Mouse (Mus musculus) neural tube, embryonic 11.5 days (tissue): ENCODE data around the gene Nos1. TPM values are rescaled to one million over a fixed set of nuclear protein-coding genes. Genes with fewer than 3 reads are reported as not detected.
A peak's percentile ranks its signal among the peaks of the same experiment; 100 is the strongest.

Experiments used
- ATAC-seq: fragments of 200-750 bp; cut with Nextera tagmentation; 2 replicates; pipeline ENCODE4 v1.8.0; 2017; ENCODE audit warnings: moderate number of reproducible peaks, mild to moderate bottlenecking, moderate TSS enrichment, moderate library complexity; ENCODE audit not compliant: insufficient read depth, low FRiP score, low TSS enrichment
- DNase-seq: peaks from one replicate; pipeline ENCODE4 v3.0.0-alpha.2; 2015; ENCODE audit warnings: low spot score
- H3K27ac ChIP-seq: fragments of 300-500 bp; sonication (generic); 2 replicates; pipeline ENCODE4 v1.5.1; 2014; ENCODE audit warnings: low read depth, mild to moderate bottlenecking, low read length
- H3K27me3 ChIP-seq: fragments of 300-500 bp; sonication (generic); 2 replicates; pipeline ENCODE4 v1.6.1; 2014; ENCODE audit warnings: mild to moderate bottlenecking, low read length, mixed read lengths; ENCODE audit not compliant: control insufficient read depth, insufficient read depth
- H3K36me3 ChIP-seq: fragments of 300-500 bp; sonication (generic); 2 replicates; pipeline ENCODE4 v1.6.1; 2014; ENCODE audit warnings: mild to moderate bottlenecking, low read length, moderate library complexity, mixed read lengths; ENCODE audit not compliant: control insufficient read depth, insufficient read depth
- H3K4me1 ChIP-seq: fragments of 300-500 bp; sonication (generic); 2 replicates; pipeline ENCODE4 v1.6.1; 2014; ENCODE audit warnings: low read length, mixed read lengths; ENCODE audit not compliant: control insufficient read depth, insufficient read depth
- H3K4me2 ChIP-seq: fragments of 300-500 bp; sonication (generic); 2 replicates; pipeline ENCODE4 v1.6.1; 2014; ENCODE audit warnings: low read depth, mild to moderate bottlenecking, moderate library complexity
- H3K4me3 ChIP-seq: fragments of 300-500 bp; sonication (generic); 2 replicates; pipeline ENCODE4 v1.5.1; 2014; ENCODE audit warnings: low read depth, low read length
- H3K9ac ChIP-seq: fragments of 300-500 bp; sonication (generic); 2 replicates; pipeline ENCODE4 v1.6.1; 2014; ENCODE audit warnings: mild to moderate bottlenecking, low read length
- H3K9me3 ChIP-seq: fragments of 300-500 bp; sonication (generic); 2 replicates; pipeline ENCODE4 v1.6.1; 2016; ENCODE audit warnings: low read length; ENCODE audit not compliant: control insufficient read depth
- WGBS: fragments of 180-500 bp; shearing (Covaris S2); extraction: QIAGEN DNeasy Blood & Tissue Kit; methylation state at CpG from one replicate; pipeline ENCODE4 v1.1.7; 2014; 5-methylcytosine and 5-hydroxymethylcytosine counted together
- polyA plus RNA-seq: library from polyadenylated mRNA; unstranded; fragments of >200 nt; fragmentation: Nextera tagmentation; extraction: Ambion mirVana; gene quantifications from 2 replicates; pipeline ENCODE4 v1.2.1, GENCODE M21; 2014

The Nos1 gene
- polyA plus RNA-seq, 1 experiment from 2014 or later = 0.70 TPM

DNA sequence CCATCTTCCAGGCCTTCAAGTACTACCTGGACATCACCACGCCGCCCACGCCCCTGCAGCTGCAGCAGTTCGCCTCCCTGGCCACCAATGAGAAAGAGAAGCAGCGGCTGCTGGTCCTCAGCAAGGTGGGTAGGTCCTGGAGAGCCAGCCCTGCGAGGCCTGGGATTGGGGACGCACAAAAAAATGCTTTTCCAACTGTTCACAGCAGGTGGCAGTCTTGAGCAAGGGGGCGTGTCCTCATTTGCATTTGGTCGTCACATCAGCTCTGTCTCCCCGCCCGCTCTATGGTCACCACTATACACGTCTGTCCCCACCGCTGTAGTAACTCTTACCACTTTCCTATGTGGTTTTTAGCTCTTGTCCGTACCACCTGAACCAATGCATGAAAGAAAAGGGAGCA lies 157.3 kb downstream of the Nos1 start:
- H3K4me3 ChIP-seq = peak overlapping the region; percentile 21; the same call in 1 of the 2 replicates
- peak overlapping the region; percentile 38 for H3K4me2 ChIP-seq
- no peaks in the 10 kb centered on the region for H3K4me1 ChIP-seq
- H3K27me3 ChIP-seq = no peaks in the 10 kb centered on the region
- H3K9ac ChIP-seq = no peak overlapping the region
- no peaks in the 10 kb centered on the region for H3K9me3 ChIP-seq
- 13% methylated on average over 14 of the region's 14 CpGs for WGBS
- no peaks in the 10 kb centered on the region for H3K36me3 ChIP-seq
- peak; percentile 82 for DNase-seq
- no peak for ATAC-seq
- H3K27ac ChIP-seq = no peak overlapping the region

DNA sequence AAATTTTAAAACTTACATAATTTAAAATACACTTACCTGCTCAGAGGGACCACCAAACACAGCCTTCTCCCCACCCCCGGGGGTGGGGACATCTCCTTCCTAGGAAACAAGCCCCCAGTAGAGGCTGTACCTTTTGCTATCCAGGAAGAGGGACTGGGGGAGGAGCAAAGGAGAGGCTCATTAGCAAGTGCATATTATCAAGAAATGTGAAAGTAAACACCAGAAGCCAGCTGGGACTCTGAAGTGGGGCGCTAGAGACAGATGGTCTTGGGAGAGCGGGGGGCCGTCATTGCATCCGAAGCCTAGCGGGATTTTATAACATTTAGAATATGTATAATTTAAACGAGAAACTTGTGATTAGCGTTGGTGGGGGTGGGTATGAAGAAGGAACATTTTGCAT lies 158.6 kb downstream of the Nos1 start:
- 86% methylated on average over 8 of the region's 8 CpGs for WGBS
- Histone ChIP-seq H3K4me1 (no peaks in the 10 kb centered on the region), H3K9ac (no peak overlapping the region), H3K4me2 (no peak overlapping the region), H3K9me3 (no peaks in the 10 kb centered on the region), H3K36me3 (no peaks in the 10 kb centered on the region), H3K27ac (no peak overlapping the region), H3K4me3 (no peak overlapping the region), H3K27me3 (no peaks in the 10 kb centered on the region)
- ATAC-seq (no peak), DNase-seq (no peak)

DNA sequence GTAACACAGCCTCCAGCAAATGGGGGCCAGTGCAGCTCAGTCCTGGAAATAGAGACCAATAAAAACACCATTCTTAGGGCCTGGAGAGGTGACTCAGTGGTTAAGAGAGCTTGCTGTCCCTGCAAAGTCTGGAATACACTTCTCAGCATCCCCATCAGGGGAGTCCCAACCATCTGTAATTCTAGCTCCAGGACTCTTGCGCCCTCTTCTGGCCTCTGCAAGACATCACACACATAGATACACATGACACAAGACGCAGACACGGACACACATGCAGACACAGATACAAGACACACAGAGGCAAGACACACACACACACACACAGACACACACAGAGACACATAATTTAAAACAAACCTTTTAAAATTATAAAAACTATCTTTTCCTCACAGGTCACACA lies 160.7 kb downstream of the Nos1 start:
- H3K4me2 ChIP-seq = no peak overlapping the region
- no peak overlapping the region for H3K4me3 ChIP-seq
- no peaks in the 10 kb centered on the region for H3K9me3 ChIP-seq
- H3K27me3 ChIP-seq = no peaks in the 10 kb centered on the region
- no peak overlapping the region for H3K9ac ChIP-seq
- no peaks in the 10 kb centered on the region for H3K36me3 ChIP-seq
- WGBS = 69% methylated on average over 3 of the region's 3 CpGs
- DNase-seq = no peak
- ATAC-seq = no peak
- no peaks in the 10 kb centered on the region for H3K4me1 ChIP-seq
- H3K27ac ChIP-seq = no peak overlapping the region

DNA sequence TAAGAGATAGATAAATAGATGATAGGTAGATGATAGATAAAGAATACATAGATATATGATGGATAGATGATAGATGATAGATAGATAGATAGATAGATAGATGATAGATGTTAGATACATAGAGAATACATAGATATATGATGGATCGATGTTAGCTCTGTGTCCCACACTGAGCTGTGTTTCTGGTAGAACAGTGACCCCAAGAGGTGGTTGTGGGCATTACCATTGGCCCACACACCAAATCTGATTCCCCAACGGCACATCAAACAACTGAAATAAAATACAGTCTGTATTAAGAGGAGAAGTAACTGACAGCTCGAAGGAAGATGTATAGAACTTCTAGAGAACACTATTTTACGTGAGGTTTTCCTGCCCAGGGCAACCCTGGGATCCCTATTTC lies 165.8 kb downstream of the Nos1 start:
- Histone ChIP-seq H3K4me1 (no peaks in the 10 kb centered on the region), H3K27me3 (no peaks in the 10 kb centered on the region), H3K4me2 (no peak overlapping the region), H3K4me3 (no peak overlapping the region), H3K9me3 (no peaks in the 10 kb centered on the region), H3K9ac (no peak overlapping the region), H3K27ac (no peak overlapping the region), H3K36me3 (no peaks in the 10 kb centered on the region)
- DNase-seq = peak; percentile 30
- ATAC-seq = no peak
- 43% methylated on average over 4 of the region's 4 CpGs for WGBS

DNA sequence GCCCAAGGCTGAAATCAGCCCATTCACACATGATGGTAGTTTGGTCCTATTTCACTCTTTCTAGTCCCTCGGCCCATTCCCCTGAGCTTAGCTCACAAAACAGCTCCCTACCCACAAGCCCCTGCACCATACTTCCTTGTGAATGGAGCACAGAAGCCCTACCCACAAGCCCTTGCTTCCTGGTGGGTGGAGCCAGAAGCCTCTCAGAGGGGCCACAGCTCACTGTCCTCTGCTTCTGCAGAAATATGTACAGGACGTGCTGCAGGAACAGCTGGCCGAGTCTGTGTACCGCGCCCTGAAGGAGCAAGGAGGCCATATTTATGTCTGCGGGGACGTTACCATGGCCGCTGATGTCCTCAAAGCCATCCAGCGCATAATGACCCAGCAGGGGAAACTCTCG lies 168.6 kb downstream of the Nos1 start:
- no peak for DNase-seq
- WGBS = 72% methylated on average over 10 of the region's 10 CpGs

DNA sequence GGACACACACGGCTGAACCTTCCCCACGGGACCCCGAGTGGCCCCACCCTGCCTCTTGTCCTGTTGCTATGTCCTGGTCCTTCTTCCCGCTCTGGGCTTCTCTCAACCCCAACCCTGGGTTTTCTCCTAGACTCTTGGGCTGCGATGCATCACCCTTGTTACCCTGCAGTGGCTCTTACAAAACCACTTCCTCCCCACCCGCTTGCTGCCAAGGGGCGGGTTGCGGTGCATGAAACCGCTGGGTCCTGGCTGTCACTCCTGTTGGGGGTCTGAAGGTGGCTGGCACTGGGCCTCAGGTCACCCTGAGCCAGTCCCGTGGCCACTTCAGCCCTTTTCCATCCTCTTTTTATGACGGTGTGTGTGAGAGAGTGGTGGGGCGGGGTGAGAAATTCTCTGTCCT lies 173.1 kb downstream of the Nos1 start:
- no peaks in the 10 kb centered on the region for H3K27me3 ChIP-seq
- H3K9ac ChIP-seq = no peak overlapping the region
- no peak overlapping the region for H3K4me3 ChIP-seq
- no peaks in the 10 kb centered on the region for H3K4me1 ChIP-seq
- H3K9me3 ChIP-seq = no peaks in the 10 kb centered on the region
- no peaks in the 10 kb centered on the region for H3K36me3 ChIP-seq
- ATAC-seq = no peak
- WGBS = 89% methylated on average over 12 of the region's 12 CpGs
- H3K27ac ChIP-seq = no peak overlapping the region
- no peak overlapping the region for H3K4me2 ChIP-seq
- no peak for DNase-seq

More for the DNA sequence above, 168.6 kb downstream of the Nos1 start:
- H3K36me3 ChIP-seq = no peaks in the 10 kb centered on the region
- H3K4me3 ChIP-seq = no peak overlapping the region
- no peak overlapping the region for H3K9ac ChIP-seq
- no peaks in the 10 kb centered on the region for H3K9me3 ChIP-seq
- no peak overlapping the region for H3K4me2 ChIP-seq
- no peaks in the 10 kb centered on the region for H3K4me1 ChIP-seq
- H3K27me3 ChIP-seq = no peaks in the 10 kb centered on the region
- H3K27ac ChIP-seq = no peak overlapping the region
- no peak for ATAC-seq

DNA sequence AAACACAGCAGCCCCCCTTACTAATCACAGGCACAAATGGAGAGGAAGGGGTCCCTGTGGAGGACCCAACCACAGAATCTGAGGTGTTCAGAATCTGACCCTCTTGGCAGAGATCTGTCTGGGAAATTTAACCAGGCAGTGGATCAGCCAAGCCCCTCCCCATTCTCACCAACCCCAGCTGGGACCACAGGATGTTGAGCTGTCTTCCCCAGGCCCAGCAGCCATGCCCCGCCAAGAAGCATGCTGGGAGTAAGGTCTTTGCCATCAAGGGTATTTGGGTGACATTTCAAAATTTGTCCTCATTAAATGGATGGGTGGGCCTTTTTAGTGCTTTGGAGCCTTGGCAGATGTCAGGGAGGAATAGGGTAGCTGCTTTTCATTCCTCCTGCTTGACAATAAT lies 173.6 kb downstream of the Nos1 start:
- Histone ChIP-seq H3K4me2 (no peak overlapping the region), H3K4me1 (no peaks in the 10 kb centered on the region), H3K27me3 (no peaks in the 10 kb centered on the region), H3K36me3 (no peaks in the 10 kb centered on the region), H3K9me3 (no peaks in the 10 kb centered on the region), H3K9ac (no peak overlapping the region), H3K4me3 (no peak overlapping the region), H3K27ac (no peak overlapping the region)
- 77% methylated on average over 1 of the region's 1 CpGs for WGBS
- no peak for DNase-seq
- ATAC-seq = no peak

DNA sequence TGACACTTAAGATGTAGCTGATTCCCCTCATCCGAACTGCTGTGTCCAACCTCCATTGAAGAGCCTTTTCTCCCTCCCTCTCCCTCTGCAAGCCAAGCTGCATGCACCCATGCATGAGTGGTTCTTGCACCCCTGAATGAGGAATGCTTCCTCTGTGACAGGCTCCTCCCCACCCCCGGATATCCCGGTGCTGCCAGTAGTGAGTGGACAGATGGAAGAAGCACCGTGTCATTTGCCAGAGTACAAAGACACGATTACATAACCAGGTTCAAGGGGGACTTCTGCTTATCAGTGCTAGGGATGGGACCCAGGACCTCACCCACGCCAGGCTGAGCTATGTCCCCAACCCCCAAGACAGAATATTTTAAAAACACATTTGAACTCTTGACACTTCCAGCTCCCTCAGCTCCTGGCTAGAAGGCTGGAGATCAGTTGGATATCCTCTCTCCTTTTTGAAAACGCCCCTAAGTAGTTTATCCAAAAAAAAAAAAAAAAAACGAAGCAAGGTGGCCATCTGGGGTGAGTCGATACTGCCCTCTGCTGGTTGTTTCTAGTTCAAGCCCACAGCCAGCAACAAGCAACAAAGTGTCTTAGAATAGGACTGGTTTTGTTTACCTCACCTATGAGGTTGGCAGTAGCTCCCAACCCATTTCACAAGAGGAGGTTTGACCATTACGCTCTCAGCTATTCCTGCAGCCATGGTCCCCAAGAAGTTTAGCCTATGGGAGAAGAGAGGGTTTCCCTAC lies 175.0 kb downstream of the Nos1 start:
- Histone ChIP-seq H3K27ac (no peak overlapping the region), H3K27me3 (no peaks in the 10 kb centered on the region), H3K9me3 (no peaks in the 10 kb centered on the region), H3K4me2 (no peak overlapping the region), H3K9ac (no peak overlapping the region), H3K4me3 (no peak overlapping the region), H3K36me3 (no peaks in the 10 kb centered on the region), H3K4me1 (no peaks in the 10 kb centered on the region)
- DNase-seq = peak; percentile 29
- 40% methylated on average over 10 of the region's 10 CpGs for WGBS
- no peak for ATAC-seq

DNA sequence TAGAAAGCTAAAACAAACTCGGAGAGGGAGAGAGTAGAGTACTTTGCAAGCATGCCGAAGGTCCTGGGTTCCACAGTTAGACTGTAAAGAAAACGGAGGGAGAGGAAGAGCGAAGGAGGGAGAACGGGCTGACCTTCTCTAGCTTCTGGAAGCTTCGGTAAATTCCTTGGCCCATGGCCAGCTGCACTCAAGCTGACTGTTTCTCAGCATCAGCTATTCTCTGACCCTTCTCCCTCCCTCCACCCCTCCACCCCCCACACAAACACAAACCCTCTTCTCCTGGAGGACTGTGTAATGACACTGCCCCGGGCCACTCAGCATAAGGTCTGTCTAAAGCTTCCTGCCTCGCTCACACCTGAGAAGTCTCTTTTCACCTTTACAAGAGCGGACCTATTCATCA lies 183.9 kb downstream of the Nos1 start:
- Histone ChIP-seq H3K4me2 (no peak overlapping the region), H3K9ac (no peak overlapping the region), H3K9me3 (no peaks in the 10 kb centered on the region), H3K4me1 (no peaks in the 10 kb centered on the region), H3K36me3 (no peaks in the 10 kb centered on the region), H3K4me3 (no peak overlapping the region), H3K27me3 (no peaks in the 10 kb centered on the region), H3K27ac (no peak overlapping the region)
- 63% methylated on average over 9 of the region's 9 CpGs for WGBS
- ATAC-seq (no peak), DNase-seq (no peak)
